Mouse (Mus musculus): ENCODE data around the gene Smim23.

DNA sequence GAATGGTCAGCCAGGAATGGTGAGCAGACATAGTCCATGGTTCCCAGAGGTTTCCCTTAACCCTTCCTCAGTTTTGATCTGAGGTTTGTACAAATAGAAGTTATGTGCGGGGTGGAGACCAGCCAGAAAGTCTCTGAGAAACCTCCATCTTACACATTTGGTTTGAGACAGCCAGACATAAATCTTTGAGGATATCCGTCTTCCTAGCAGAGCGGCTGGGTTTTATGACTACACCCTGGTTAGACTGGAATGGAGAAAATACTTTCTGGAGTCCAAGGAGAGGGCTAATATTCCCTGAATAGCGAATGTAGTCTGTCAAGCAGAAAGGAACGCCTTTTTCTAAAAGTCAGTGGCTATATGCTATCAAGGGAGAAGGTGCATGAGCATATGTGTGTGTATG lies 16.8 kb upstream of the Smim23 start:
- TF ChIP-seq CTCF (IDR thresholded peaks at IDR 0.05; ENCODE audit: control insufficient read depth, insufficient read depth, insufficient replicate concordance, low read depth, low read length) (no peak), POLR2A (IDR thresholded peaks at IDR 0.05; ENCODE audit: control insufficient read depth, low read depth, low read length) (no peak)
